Mouse (Mus musculus) kidney, adult 18-20 months (tissue): ENCODE results near the gene Dhx37.

Experiments
- DNase-seq: peaks from one replicate; pipeline ENCODE4 v3.0.0; 2021

The Dhx37 gene

GRCm38 (mm10) chr5:125407020-125407830 lies 26.7 kb downstream of the Dhx37 start:
- DNase-seq: no peak

- no peak for DNase-seq
These were observed 27.5 kb downstream of the Dhx37 start for GRCm38 (mm10) chr5:125406322-125407016.

- DNase-seq: peak; percentile 94
These were observed 28.2 kb downstream of the Dhx37 start for GRCm38 (mm10) chr5:125405546-125406248.

GRCm38 (mm10) chr5:125404903-125405545 lies 28.9 kb downstream of the Dhx37 start:
- DNase-seq: no peak

- no peak for DNase-seq
These were observed 29.4 kb downstream of the Dhx37 start for GRCm38 (mm10) chr5:125404536-125404902.

- peak; percentile 79 for DNase-seq
These were observed 30.1 kb downstream of the Dhx37 start for GRCm38 (mm10) chr5:125403481-125404465.

- DNase-seq: no peak
These were observed 30.9 kb downstream of the Dhx37 start for GRCm38 (mm10) chr5:125402991-125403390.

- no peak for DNase-seq
These were observed 31.4 kb downstream of the Dhx37 start for GRCm38 (mm10) chr5:125402476-125402875.

GRCm38 (mm10) chr5:125400903-125401302 lies 33.0 kb downstream of the Dhx37 start:
- DNase-seq: no peak

- no peak for DNase-seq
These were observed 38.9 kb downstream of the Dhx37 start for GRCm38 (mm10) chr5:125395008-125395407.

GRCm38 (mm10) chr5:125393622-125394603 lies 40.0 kb downstream of the Dhx37 start:
- peak; percentile 86 for DNase-seq

- peak; percentile 97 for DNase-seq
These were observed 40.8 kb downstream of the Dhx37 start for GRCm38 (mm10) chr5:125392977-125393621.

- DNase-seq: no peak
These were observed 41.3 kb downstream of the Dhx37 start for GRCm38 (mm10) chr5:125392618-125392976.

GRCm38 (mm10) chr5:125392176-125392575 lies 41.7 kb downstream of the Dhx37 start:
- peak; percentile 33 for DNase-seq

GRCm38 (mm10) chr5:125391609-125392008 lies 42.3 kb downstream of the Dhx37 start:
- DNase-seq: peak; percentile 87

- DNase-seq: peak; percentile 42
These were observed 42.9 kb downstream of the Dhx37 start for GRCm38 (mm10) chr5:125390906-125391477.

- DNase-seq: peak; percentile 91
These were observed 44.1 kb downstream of the Dhx37 start, which contains the start of gene Ubc for GRCm38 (mm10) chr5:125389579-125390441. Gene Ubc, minus strand, starts transcription at chr5:125390202.

- peak; percentile 89 for DNase-seq
These were observed 44.8 kb downstream of the Dhx37 start, which contains the start of gene Gm10382 for GRCm38 (mm10) chr5:125389131-125389578. Gene Gm10382, plus strand, starts transcription at chr5:125389322.
